Mouse (Mus musculus): ENCODE data around the gene Fgfbp3.

DNA sequence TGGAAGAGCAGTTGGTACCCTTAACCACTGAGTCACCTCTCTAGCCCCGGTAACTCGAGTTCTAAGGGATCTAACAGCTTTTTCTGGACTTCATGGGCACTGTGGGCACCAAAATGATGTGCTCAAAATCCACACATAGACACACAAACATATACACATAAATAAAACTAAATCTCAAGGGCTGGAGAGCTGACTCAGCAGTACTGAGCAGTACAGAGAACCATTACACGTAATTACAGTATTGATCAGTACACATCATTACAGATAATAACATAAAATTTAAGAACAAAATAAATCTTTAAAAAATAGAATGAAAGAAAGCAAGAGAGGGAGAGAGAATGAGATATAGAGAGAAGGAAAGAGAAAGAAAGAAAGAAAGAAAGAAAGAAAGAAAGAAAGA, 10.3 kb downstream of the Fgfbp3 start:
- TF ChIP-seq CTCF (IDR thresholded peaks at IDR 0.05; ENCODE audit: insufficient read depth, low read depth, low read length) = no peak
- TF ChIP-seq POLR2A (IDR thresholded peaks at IDR 0.05; ENCODE audit: insufficient read depth, low read depth, low read length) = no peak

Measured in olfactory bulb, adult 2 months (tissue).